Mouse (Mus musculus) erythroblast, embryonic 14.5 days (primary cell): ENCODE data around the gene Fbxw4. TPM values are rescaled to one million over a fixed set of nuclear protein-coding genes. Genes with fewer than 3 reads are reported as not detected.
A peak's percentile ranks its signal among the peaks of the same experiment; 100 is the strongest.

Source experiments
- H3K27me3 ChIP-seq: 2 replicates; pipeline ENCODE4 v1.6.1; 2012; ENCODE audit warnings: inconsistent platforms; ENCODE audit not compliant: control insufficient read depth
- H3K36me3 ChIP-seq: 2 replicates; pipeline ENCODE4 v1.6.1; 2012; ENCODE audit warnings: mild to moderate bottlenecking, inconsistent platforms; ENCODE audit not compliant: control insufficient read depth
- H3K4me1 ChIP-seq: 2 replicates; pipeline ENCODE4 v1.6.1; 2012; ENCODE audit warnings: inconsistent platforms; ENCODE audit not compliant: control insufficient read depth
- H3K4me3 ChIP-seq: replicated peaks from 2 replicates; pipeline ENCODE3; 2012; ENCODE audit warnings: moderate library complexity, mild to moderate bottlenecking, inconsistent platforms
- H3K9me3 ChIP-seq: 2 replicates; pipeline ENCODE4 v1.6.1; 2012; ENCODE audit warnings: low read length, inconsistent platforms, mixed read lengths; ENCODE audit not compliant: control insufficient read depth
- GATA1 ChIP-seq: IDR thresholded peaks from 2 replicates; pipeline ENCODE4 v1.6.1; 2012; ENCODE audit warnings: low read length, inconsistent platforms, mixed read lengths
- TAL1 ChIP-seq: IDR thresholded peaks from 3 replicates; pipeline ENCODE4 v1.6.1; 2012; ENCODE audit warnings: low read length, inconsistent platforms, mixed read lengths
- polyA plus RNA-seq: library from polyadenylated mRNA; stranded (reverse); fragments of >175 nt; gene quantifications from 2 replicates; pipeline ENCODE4 v1.2.3, GENCODE M21; 2012

The Fbxw4 gene
- polyA plus RNA-seq, 1 experiment = 8.5 TPM

DNA sequence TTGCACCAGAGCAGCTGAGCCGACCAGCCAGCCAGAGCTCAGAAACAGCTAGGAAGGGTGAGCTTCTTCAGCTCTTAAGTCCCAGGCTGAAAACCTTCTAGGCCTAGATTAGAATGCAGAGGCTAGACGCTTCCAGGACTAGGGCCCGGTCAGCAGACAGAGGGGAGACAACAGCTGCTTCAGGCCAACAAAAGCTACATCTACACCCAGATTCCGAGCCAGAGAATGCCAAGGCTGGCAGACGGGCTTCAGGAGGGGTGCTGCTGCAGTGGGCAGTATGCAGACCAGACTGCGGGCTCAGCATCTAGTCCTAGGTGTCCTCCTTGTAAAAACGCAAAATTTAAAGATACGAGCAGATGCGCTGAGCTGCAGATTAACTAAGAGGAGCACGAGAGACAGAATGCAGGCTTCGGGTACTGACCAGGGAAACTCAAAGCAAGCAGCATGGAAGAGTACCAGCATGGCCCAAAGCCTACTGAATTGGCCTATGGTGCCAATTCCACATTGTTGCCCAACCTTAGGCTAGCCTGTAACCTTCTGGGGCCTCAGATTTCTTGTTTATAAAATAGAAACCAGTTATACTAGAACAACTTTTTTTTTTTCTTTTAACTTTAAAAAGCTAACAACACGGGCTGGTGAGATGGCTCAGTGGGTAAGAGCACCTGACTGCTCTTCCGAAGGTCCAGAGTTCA lies 51.3 kb downstream of the Fbxw4 start:
- Histone ChIP-seq H3K4me1 (peaks cover 13% of the 10 kb centered on the region), H3K27me3 (no peaks in the 10 kb centered on the region), H3K4me3 (no peak overlapping the region), H3K36me3 (peaks cover 44% of the 10 kb centered on the region), H3K9me3 (no peaks in the 10 kb centered on the region)
- TF ChIP-seq GATA1 (no peak), TAL1 (no peak)

- H3K4me3 ChIP-seq = no peak overlapping the region
- no peaks in the 10 kb centered on the region for H3K27me3 ChIP-seq
- peaks cover 26% of the 10 kb centered on the region for H3K4me1 ChIP-seq
- H3K36me3 ChIP-seq = peaks cover 39% of the 10 kb centered on the region
- TF ChIP-seq TAL1 (no peak), GATA1 (no peak)
- H3K9me3 ChIP-seq = no peaks in the 10 kb centered on the region
These were observed 52.6 kb downstream of the Fbxw4 start for GRCm38 (mm10) chr19:45607479-45607878.

DNA sequence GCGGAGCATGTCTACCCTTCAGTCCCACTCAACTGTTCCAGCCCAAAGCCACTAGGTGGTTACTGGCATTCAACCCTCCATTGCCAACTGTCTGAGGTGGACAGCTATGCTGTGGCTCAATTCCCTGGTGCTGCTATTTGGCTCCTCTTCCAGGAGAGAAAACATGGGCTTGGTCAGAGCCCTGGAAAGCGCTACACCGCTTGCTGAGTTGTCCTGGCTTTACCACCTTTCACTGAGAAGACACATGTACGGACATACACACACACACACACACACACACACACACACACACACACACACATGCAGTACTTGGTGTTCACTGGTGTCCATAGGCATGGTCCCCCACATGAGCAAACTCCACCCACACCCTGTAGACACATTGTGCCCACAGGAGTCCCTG lies 53.4 kb downstream of the Fbxw4 start:
- Histone ChIP-seq H3K27me3 (no peaks in the 10 kb centered on the region), H3K4me1 (peaks cover 34% of the 10 kb centered on the region), H3K4me3 (no peak overlapping the region), H3K9me3 (no peaks in the 10 kb centered on the region), H3K36me3 (peaks cover 39% of the 10 kb centered on the region)
- TF ChIP-seq TAL1 = no peak
- TF ChIP-seq GATA1 = no peak

DNA sequence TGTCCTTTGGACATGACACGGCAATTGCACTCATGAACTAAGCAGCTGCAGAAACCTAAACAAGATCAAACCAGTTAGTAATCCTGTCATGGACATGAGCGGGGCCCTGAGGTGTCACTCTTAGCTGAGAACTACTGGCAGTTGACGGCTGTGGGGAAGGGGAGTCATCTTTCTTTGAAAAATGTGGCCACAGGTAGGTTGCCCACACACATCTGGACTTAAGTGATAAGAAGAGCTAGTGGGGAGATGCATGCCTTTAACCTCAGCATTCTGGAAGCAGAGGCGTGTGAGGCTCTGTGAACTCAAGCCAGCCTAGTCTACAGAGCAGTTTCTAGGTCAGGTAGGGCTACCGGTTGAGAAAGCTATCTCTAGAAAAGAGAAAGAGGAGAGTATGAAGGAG lies 57.5 kb downstream of the Fbxw4 start:
- no peak overlapping the region for H3K4me3 ChIP-seq
- peaks cover 47% of the 10 kb centered on the region for H3K36me3 ChIP-seq
- H3K4me1 ChIP-seq = peaks cover 42% of the 10 kb centered on the region
- no peaks in the 10 kb centered on the region for H3K9me3 ChIP-seq
- H3K27me3 ChIP-seq = no peaks in the 10 kb centered on the region
- TF ChIP-seq GATA1 = no peak
- TF ChIP-seq TAL1 = peak; percentile 36; the same call in 1 of the 3 replicates

DNA sequence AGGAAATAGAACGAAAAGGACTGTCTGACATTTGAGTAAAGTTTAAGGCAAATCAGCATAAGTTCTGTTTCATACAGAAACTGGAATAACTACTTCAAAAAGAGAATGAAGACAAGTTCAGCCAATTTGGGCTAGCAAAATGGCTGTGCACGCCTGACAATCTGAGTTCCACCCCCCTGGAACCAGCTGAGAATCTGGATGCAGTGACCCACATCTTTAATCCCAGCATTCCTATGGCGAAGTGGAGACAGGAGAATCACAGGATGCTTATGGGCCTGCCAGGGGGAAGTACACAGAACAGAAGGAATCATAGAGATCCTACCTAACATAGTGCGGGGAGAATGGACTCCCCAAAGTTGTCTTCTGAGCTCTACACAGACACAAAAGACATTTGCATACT lies 63.0 kb downstream of the Fbxw4 start:
- Histone ChIP-seq H3K27me3 (no peaks in the 10 kb centered on the region), H3K4me3 (no peak overlapping the region), H3K36me3 (peaks cover 35% of the 10 kb centered on the region), H3K4me1 (peaks cover 26% of the 10 kb centered on the region), H3K9me3 (no peaks in the 10 kb centered on the region)
- no peak for TF ChIP-seq GATA1
- no peak for TF ChIP-seq TAL1

GRCm38 (mm10) chr19:45596434-45596833 lies 63.7 kb downstream of the Fbxw4 start:
- Histone ChIP-seq H3K4me3 (no peak overlapping the region), H3K27me3 (no peaks in the 10 kb centered on the region), H3K9me3 (no peaks in the 10 kb centered on the region), H3K36me3 (peaks cover 36% of the 10 kb centered on the region), H3K4me1 (peaks cover 20% of the 10 kb centered on the region)
- TF ChIP-seq TAL1 = no peak

GRCm38 (mm10) chr19:45596019-45596418 lies 64.1 kb downstream of the Fbxw4 start:
- Histone ChIP-seq H3K36me3 (peaks cover 37% of the 10 kb centered on the region), H3K4me3 (no peak overlapping the region), H3K27me3 (no peaks in the 10 kb centered on the region), H3K4me1 (peaks cover 17% of the 10 kb centered on the region), H3K9me3 (no peaks in the 10 kb centered on the region)
- TF ChIP-seq TAL1 (no peak), GATA1 (no peak)

- Histone ChIP-seq H3K4me1 (peaks cover 16% of the 10 kb centered on the region), H3K27me3 (no peaks in the 10 kb centered on the region), H3K36me3 (peaks cover 35% of the 10 kb centered on the region), H3K9me3 (no peaks in the 10 kb centered on the region), H3K4me3 (no peak overlapping the region)
- TF ChIP-seq TAL1 (no peak), GATA1 (no peak)
These were observed 64.6 kb downstream of the Fbxw4 start for GRCm38 (mm10) chr19:45595481-45595880.

DNA sequence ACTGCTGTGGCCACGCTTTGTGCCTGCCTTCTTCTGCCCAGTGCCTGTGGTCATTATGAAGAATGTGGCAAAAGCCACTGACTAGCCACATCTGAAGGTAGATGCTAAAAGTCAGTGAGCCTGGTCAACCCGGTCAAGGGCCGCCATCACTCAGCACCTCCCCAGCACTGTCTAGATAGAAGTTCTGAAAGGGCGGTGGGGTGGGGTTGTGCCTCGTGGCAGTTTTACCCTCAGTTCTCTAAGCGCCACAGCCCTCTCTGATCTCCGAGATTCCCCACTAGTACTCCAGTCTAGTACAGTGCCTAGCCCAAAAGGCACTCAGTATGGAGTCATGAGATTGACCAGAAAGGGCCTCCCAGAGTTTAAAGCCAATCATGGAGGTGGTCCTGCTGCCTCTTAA lies 66.0 kb downstream of the Fbxw4 start:
- Histone ChIP-seq H3K27me3 (no peaks in the 10 kb centered on the region), H3K4me1 (peaks cover 15% of the 10 kb centered on the region), H3K36me3 (peaks cover 30% of the 10 kb centered on the region), H3K9me3 (no peaks in the 10 kb centered on the region), H3K4me3 (no peak overlapping the region)
- TF ChIP-seq GATA1 = no peak
- TF ChIP-seq TAL1 = no peak

- H3K36me3 ChIP-seq = peaks cover 29% of the 10 kb centered on the region
- H3K27me3 ChIP-seq = no peaks in the 10 kb centered on the region
- H3K4me3 ChIP-seq = no peak overlapping the region
- H3K9me3 ChIP-seq = no peaks in the 10 kb centered on the region
- H3K4me1 ChIP-seq = peaks cover 15% of the 10 kb centered on the region
- TF ChIP-seq GATA1 (no peak), TAL1 (no peak)
These were observed 67.2 kb downstream of the Fbxw4 start for GRCm38 (mm10) chr19:45592916-45593315.
